Mouse (Mus musculus) bone marrow, adult 2 months (tissue): Measurements from ENCODE around the gene B3gnt8. TPM values are rescaled to one million over a fixed set of nuclear protein-coding genes. Genes with fewer than 3 reads are reported as not detected.

Experiments used
- H3K27ac ChIP-seq: fragments of 200-500 bp; 2 replicates; pipeline ENCODE4 v1.5.1; 2012; ENCODE audit warnings: low read depth, mild to moderate bottlenecking, control low read depth, inconsistent platforms, low read length; ENCODE audit not compliant: control insufficient read depth, poor library complexity, insufficient read depth
- H3K4me1 ChIP-seq: fragments of 200-500 bp; 2 replicates; pipeline ENCODE4 v1.6.1; 2011; ENCODE audit warnings: low read length; ENCODE audit not compliant: control insufficient read depth, insufficient read depth
- H3K4me3 ChIP-seq: fragments of 200-500 bp; replicated peaks from 2 replicates; pipeline ENCODE3; 2011; ENCODE audit warnings: mild to moderate bottlenecking, low read depth, low read length, control low read depth; ENCODE audit not compliant: control insufficient read depth
- CTCF ChIP-seq: fragments of 200-500 bp; IDR thresholded peaks from 2 replicates; pipeline ENCODE4 v1.5.1; 2011; ENCODE audit warnings: low read length, control low read depth; ENCODE audit not compliant: control insufficient read depth, insufficient read depth
- POLR2A ChIP-seq: fragments of 200-500 bp; IDR thresholded peaks from 2 replicates; pipeline ENCODE4 v1.6.1; 2011; ENCODE audit warnings: low read depth, mild to moderate bottlenecking, control low read depth, low read length, borderline replicate concordance; ENCODE audit not compliant: control insufficient read depth
- WGBS: fragments of 180-500 bp; shearing (Covaris S2); methylation state at CpG from one replicate; pipeline ENCODE4 v1.1.7; 2018; 5-methylcytosine and 5-hydroxymethylcytosine counted together
- polyA plus RNA-seq: library from polyadenylated mRNA; stranded (reverse); fragments of >200 nt; gene quantifications from 2 replicates; pipeline ENCODE4 v1.2.4, GENCODE M21; 2011; ENCODE audit warnings: low replicate concordance; ENCODE audit not compliant: missing spikeins, insufficient read depth, insufficient read length

Gene B3gnt8
- polyA plus RNA-seq, 1 experiment: 26.9 TPM

DNA sequence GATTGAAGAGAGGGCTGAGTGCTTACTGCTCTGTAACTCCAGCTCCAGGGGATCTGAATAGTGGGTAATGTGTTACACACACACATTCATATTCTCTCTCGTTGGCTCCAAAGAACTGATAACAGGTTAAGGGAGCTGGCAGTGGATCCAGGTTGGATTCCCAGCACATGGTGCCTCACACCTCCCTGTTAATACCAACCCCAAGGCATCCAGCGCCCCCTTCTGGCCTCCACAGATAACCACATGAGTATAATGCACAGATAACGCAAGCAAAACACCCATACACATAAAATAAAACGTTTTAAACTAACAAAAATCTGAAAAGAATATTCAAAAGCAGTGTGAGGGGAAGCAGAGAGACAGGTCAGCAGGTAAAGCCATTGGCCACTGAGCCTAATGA lies 46.0 kb downstream of the B3gnt8 start:
- Histone ChIP-seq H3K4me1 (peaks cover 2% of the 10 kb centered on the region), H3K4me3 (no peak overlapping the region), H3K27ac (no peak overlapping the region)
- TF ChIP-seq CTCF (no peak), POLR2A (no peak)
- 57% methylated on average over 4 of the region's 4 CpGs for WGBS

DNA sequence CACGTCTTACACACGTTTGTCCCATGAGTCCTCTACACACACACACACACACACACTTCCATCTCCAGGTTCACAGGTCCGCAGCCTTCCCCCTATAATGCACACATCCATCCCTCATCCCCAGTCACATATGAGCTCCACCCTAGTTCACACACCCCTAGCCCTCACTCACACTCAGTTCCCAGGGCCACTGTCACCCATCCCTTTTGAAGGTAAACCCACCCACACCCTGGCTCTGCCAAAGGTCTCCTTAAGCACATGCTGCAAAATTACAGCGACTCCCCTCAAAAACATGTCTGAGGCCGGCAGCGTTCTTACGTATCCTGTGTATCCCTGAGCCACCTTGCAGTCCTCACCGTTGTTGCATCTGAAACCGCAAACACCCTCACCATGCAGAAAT lies 47.8 kb downstream of the B3gnt8 start:
- Histone ChIP-seq H3K27ac (no peak overlapping the region), H3K4me1 (peaks cover 4% of the 10 kb centered on the region), H3K4me3 (peak overlapping the region; percentile 7)
- 5% methylated on average over 9 of the region's 9 CpGs for WGBS
- TF ChIP-seq CTCF (no peak), POLR2A (no peak)

DNA sequence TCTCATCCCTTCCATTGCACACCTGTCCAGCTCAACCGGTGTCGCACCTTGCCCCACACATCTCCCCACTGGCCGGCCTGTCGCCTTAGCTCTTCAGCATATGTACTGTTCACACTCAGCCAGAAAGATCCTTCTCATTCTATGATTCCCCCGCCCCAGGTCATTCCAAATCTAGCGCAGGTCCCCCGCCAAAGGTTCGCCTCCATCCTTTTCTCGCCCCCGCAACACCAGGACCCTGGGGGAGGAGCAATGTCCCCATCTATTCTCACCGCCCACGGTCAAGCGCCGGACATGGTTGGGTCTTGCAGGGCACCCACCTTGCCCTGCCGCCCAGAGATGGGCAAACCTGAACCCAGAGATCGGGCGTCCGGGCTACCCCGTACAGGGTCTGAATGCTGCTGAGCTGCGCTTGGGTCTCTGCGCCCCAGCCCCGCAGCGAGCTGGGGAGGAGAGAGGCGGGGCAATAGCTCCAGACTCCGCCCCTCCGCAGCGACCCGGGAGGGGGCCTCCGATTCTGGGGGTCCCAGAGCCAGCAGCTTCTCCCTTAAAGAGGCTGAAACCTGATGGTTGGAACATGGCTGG lies 48.4 kb downstream of the B3gnt8 start, which contains the start of gene Tmem91:
Tmem91 (minus strand) TSS at position 448 of the 582 bp plus-strand sequence.
- Histone ChIP-seq H3K4me1 (peaks cover 4% of the 10 kb centered on the region), H3K27ac (no peak within 1 kb of the TSS), H3K4me3 (peak within 1 kb of the TSS; percentile 7)
- no peak for TF ChIP-seq POLR2A
- TF ChIP-seq CTCF: no peak
- WGBS: under 1% methylated on average over 29 of the region's 29 CpGs

DNA sequence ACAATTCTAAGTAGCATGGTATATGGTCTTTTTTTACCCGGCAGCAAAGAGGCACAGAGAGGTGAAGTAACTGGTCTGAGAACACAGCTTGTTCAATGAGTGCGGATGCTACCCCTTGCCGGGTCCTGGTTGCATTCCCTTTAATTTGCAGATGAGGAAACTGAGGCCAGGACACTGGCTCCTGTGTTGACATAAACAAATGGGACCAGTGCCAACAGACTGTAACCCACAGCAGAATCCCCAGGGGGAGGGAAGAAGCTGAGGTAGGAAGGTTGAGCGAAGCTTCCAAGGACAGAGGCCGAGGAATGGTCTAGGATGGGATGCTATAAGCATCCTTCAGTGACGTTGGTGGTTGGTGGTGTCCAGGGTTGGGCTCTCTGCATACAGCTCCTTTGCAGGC lies 49.0 kb downstream of the B3gnt8 start:
- WGBS: 64% methylated on average over 6 of the region's 6 CpGs
- Histone ChIP-seq H3K4me1 (peaks cover 4% of the 10 kb centered on the region), H3K4me3 (no peak overlapping the region), H3K27ac (no peak overlapping the region)
- TF ChIP-seq POLR2A: no peak
- TF ChIP-seq CTCF: no peak

DNA sequence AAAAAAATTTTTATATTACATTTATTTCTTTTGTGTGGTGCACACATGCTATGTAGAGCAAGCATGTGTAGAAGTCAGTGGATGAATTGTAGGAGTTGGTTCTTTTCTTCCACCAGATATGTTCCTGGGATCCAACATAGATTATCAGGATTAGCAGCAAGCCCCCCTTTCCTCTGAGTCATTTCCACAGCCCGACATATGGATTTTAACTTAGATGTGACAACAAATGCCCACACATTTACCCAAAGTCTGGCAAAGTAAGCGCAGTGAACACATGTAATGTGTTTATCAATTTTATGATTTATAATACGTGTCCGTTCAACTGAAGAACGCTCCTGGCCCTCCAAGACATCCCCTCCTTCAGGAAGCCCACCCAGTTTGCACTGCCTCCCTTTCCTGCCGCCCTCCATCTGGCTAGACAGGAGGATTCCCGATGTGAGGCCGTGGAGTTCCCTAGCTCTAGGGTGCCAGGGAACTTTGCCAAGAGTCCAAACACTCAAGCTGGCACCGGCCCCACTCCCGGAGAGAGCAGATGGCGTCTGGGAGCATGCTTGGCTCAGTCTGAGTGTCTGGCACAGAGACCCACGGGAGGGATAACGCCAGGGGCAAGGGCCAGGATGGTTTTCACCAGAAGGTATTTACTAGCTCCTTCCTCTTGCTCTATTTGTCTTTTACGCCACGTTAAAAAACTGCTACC lies 49.8 kb downstream of the B3gnt8 start:
- Histone ChIP-seq H3K27ac (no peak overlapping the region), H3K4me1 (peaks cover 5% of the 10 kb centered on the region), H3K4me3 (no peak overlapping the region)
- TF ChIP-seq CTCF (no peak), POLR2A (no peak)
- 85% methylated on average over 15 of the region's 15 CpGs for WGBS

DNA sequence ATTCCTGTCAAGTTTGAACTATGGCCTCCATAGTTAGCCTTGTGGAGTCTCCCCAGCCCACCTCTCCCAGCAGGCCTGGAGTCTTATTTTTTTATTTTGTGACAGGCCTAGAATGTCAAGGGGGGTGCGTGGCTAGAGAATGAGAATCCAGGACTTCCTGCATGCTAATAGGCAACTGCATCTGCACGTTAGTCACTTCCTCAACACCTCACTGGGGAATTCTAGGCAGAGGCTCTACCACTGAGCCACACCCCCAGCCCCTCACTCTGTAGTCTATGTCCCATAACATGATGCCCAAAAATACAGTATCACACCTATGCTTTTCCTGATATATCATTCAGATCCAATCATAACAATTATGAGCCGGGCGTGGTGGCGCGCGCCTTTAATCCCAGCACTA lies 50.6 kb downstream of the B3gnt8 start:
- no peak for TF ChIP-seq CTCF
- no peak for TF ChIP-seq POLR2A
- Histone ChIP-seq H3K4me1 (peaks cover 10% of the 10 kb centered on the region), H3K27ac (no peak overlapping the region), H3K4me3 (no peak overlapping the region)
- WGBS: 77% methylated on average over 7 of the region's 7 CpGs

DNA sequence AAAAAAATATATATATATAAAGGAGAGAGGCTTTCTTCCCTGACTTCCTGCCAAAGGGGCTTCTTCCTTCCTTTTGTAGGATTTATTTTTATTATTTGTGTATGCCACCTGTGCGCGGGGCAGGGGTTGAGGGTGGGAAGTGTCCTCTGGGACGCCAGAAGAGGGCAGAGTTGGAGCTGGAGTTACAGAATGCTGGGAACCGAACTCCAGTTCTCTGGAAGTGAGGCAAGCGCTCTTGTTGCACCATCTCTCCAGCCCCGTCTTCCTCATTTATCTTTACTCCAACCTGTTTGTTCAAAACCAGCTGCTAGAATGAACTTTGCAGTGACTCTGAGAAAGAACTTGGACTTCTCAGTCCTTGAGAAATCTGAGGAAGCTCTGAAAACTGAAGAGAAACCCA lies 53.5 kb downstream of the B3gnt8 start:
- H3K4me3 ChIP-seq: peak overlapping the region; percentile 1

DNA sequence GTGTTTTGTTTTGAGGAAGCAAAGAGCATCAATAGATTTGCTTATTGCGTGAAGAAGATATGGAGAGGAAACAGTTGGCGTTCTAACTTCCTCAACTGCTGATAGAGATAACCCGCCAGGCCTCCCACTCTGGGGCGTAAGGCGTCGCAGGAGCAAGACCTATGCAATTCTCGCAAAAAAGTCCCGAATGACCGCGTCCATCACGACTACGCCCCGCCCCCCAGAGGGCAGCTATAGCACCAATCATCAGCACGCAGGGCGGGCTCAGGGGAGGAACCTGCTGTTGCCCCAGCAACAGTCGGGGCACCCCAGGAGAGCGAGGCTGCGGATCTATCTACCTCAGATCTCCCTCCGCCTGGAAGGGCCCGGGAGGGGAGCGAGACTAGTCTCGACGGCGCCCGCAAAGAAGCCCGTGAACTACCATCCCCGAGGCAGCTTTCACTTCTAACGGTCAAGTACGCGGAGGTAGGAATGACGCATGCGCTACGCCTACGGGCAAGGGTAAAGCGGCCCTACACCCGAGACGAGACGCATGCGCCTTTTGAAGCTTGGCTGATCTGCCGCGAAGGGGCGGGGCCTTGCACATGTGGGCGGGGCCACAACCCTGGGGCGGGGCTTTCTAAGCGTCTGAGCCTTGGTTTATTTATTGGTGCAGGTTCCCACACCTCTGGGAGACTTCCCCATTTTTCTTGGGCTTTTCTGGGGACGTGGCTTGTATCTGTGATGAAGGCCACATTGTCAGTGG lies 54.2 kb downstream of the B3gnt8 start, which contains the start of gene B9d2:
B9d2 (plus strand) TSS at position 267 of the 745 bp plus-strand sequence.
- Histone ChIP-seq H3K4me3 (peak within 1 kb of the TSS; percentile 87), H3K27ac (peak within 1 kb of the TSS; percentile 97), H3K4me1 (peaks cover 24% of the 10 kb centered on the region)
- TF ChIP-seq CTCF (no peak), POLR2A (peak; percentile 53; the same call in 1 of the 2 replicates)
- WGBS: under 1% methylated on average over 46 of the region's 46 CpGs

More for the DNA sequence above, 53.5 kb downstream of the B3gnt8 start:
- H3K27ac ChIP-seq: peak overlapping the region; percentile 97
- H3K4me1 ChIP-seq: peaks cover 24% of the 10 kb centered on the region
- 2% methylated on average over 6 of the region's 6 CpGs for WGBS
- TF ChIP-seq POLR2A (no peak), CTCF (peak; percentile 20; the same call in 1 of the 2 replicates)
